Mouse (Mus musculus) heart, adult 8-10 months (tissue): ENCODE results near the gene Pus7l. TPM values are rescaled to one million over a fixed set of nuclear protein-coding genes. Genes with fewer than 3 reads are reported as not detected.

Experiments used
- DNase-seq: peaks from one replicate; pipeline ENCODE4 v3.0.0; 2022; ENCODE audit warnings: low spot score
- total RNA-seq, 4 experiments: library from RNA; stranded (reverse); gene quantifications; 2 replicates each; pipeline ENCODE4 v1.2.4; 2022

Gene Pus7l
- total RNA-seq, 4 experiments from 2014 or later = 1.7 to 2.5 (median 2.1) TPM

GRCm38 (mm10) chr15:94477287-94477686 is 66.1 kb downstream of the Pus7l start:
- no peak for DNase-seq

- DNase-seq = no peak
These were observed 67.4 kb downstream of the Pus7l start for GRCm38 (mm10) chr15:94475975-94476374.

Other genes starting within 250 kb of the Pus7l start
- under 1 TPM; 0.06 to 0.32 (median 0.14) TPM for gene Adamts20, start 78.1 kb downstream of the Pus7l start, total RNA-seq
- 1 to 10 TPM; 4.6 to 7.5 (median 5.3) TPM for gene Irak4, start 96 bp upstream of the Pus7l start, total RNA-seq
- 10 to 100 TPM; 12.5 to 19.9 (median 13.7) TPM for gene Twf1, start 46.3 kb upstream of the Pus7l start, total RNA-seq
- 10 to 100 TPM; 10.2 to 13.9 (median 12.8) TPM for gene Tmem117, start 85.7 kb upstream of the Pus7l start, total RNA-seq